ENCODE assay signal across 9 mouse cellular contexts in genomic region chr10:94919552-94919951, GRCm38 (mm10). TPM values are rescaled to one million over a fixed set of nuclear protein-coding genes. Genes with fewer than 3 reads are reported as not detected.
DNase-seq lines count a peak whose midpoint lies in the region; ATAC-seq lines count a peak whose summit lies in the region.
"Had no signal": no experiment of that assay in that cellular context is flagged by ENCODE, and none has a peak within 500 bp of the region (broad histone marks: within the 10 kb centered on the region; RNA-seq: fewer than 3 reads in every experiment).

No protein-coding gene starts in this region.

- no peak for DNase-seq in cerebellum, postnatal 4 days (ENCODE audit: low spot score in 2 of 2)
- DNase-seq in CD4-positive helper T cell, adult 2 months (ENCODE audit: low read depth, low spot score): peak; percentile 78
- DNase-seq in cerebellum, postnatal 10 days: peak; percentile 37 to 47
- DNase-seq in heart, postnatal 4 days: peak; percentile 43
- peak; percentile 23 for DNase-seq in lung, postnatal 14 days
- peak; percentile 23 to 28 for DNase-seq in thymus, adult 18-20 months

- peak; percentile 73 for ATAC-seq in cerebellum, adult (ENCODE audit: insufficient number of reproducible peaks, low FRiP score, low TSS enrichment)
- ATAC-seq in intestine, embryonic 16.5 days: no peak

- H3K27ac ChIP-seq in intestine, embryonic 16.5 days (ENCODE audit: low read length): no peak overlapping the region
- H3K27ac ChIP-seq: neural tube, embryonic 13.5 days had no signal

- H3K27me3 ChIP-seq in intestine, embryonic 16.5 days (replicated peaks; ENCODE audit: control insufficient read depth, insufficient read depth, low read length): no peaks in the 10 kb centered on the region
- H3K27me3 ChIP-seq: neural tube, embryonic 13.5 days had no signal

- no peak overlapping the region for H3K9ac ChIP-seq in intestine, embryonic 16.5 days (ENCODE audit: low read depth, low read length)
- H3K9ac ChIP-seq: neural tube, embryonic 13.5 days had no signal

- WGBS in intestine, embryonic 16.5 days: 57% methylated on average over 12 of the region's 12 CpGs

- no peaks in the 10 kb centered on the region for H3K9me3 ChIP-seq in intestine, embryonic 16.5 days (ENCODE audit: control insufficient read depth, low read length)
- H3K9me3 ChIP-seq: neural tube, embryonic 13.5 days had no signal

- H3K4me2 ChIP-seq in intestine, embryonic 16.5 days (ENCODE audit: low read depth, low read length): no peak overlapping the region
- H3K4me2 ChIP-seq: neural tube, embryonic 13.5 days had no signal

- H3K4me1 ChIP-seq in intestine, embryonic 16.5 days (ENCODE audit: control insufficient read depth, insufficient read depth, low read length): no peaks in the 10 kb centered on the region

- H3K4me3 ChIP-seq in intestine, embryonic 16.5 days (ENCODE audit: low read length): no peak overlapping the region
- H3K4me3 ChIP-seq: neural tube, embryonic 13.5 days had no signal

- H3K36me3 ChIP-seq in intestine, embryonic 16.5 days (ENCODE audit: control insufficient read depth, insufficient read depth, low read length): no peaks in the 10 kb centered on the region

RNA-seq across cellular contexts. Expression of gene Plxnc1, which starts 25.1 kb away (rescaled TPM):
- 1 to 10 TPM; 6.2 to 6.9 TPM for total RNA-seq in heart, postnatal 4 days (2021)
- polyA plus RNA-seq in intestine, embryonic 16.5 days (2015; fragmentation: Nextera tagmentation; extraction: Ambion mirVana): 0.72 and 0.75 TPM in 2 replicates

Comparison
In these comparisons a context has a peak if more than half of its experiments do, and no peak if none do; other contexts are left out.
1. DNase-seq: peak in CD4-positive helper T cell, adult 2 months (single experiment), cerebellum, postnatal 10 days (2 of 2), heart, postnatal 4 days (single experiment), lung, postnatal 14 days (single experiment) and thymus, adult 18-20 months (2 of 2); none in cerebellum, postnatal 4 days (0 of 2).